Mouse (Mus musculus) monocyte, adult 2 months (primary cell): ENCODE data around the gene Pibf1.

Experiments
- DNase-seq, 2 experiments: peaks; one replicate each; pipeline ENCODE4 v3.0.0; 2022; ENCODE audit warnings: low spot score in 2 of 2, low read depth in 1 of 2

The Pibf1 gene

DNA sequence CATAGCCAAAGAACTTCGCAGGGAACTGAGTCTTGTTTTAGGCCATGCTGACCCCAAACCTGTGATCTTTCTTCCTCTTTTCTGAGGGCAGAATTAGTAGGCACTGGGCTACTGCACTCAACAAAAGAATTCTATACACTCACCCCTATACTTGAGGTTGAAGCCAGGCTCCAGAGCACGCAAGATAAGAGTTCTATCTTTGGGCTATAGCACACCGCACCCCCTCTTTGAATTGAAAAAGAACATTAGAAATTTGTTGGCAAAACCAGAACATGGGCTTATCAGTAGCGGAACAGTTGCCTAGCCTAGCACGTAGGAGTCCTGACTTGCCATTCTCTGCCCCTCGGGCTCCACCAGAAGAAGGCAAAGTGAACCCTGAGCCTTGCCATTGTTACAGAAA is 164.6 kb downstream of the Pibf1 start:
- no peak for DNase-seq

DNA sequence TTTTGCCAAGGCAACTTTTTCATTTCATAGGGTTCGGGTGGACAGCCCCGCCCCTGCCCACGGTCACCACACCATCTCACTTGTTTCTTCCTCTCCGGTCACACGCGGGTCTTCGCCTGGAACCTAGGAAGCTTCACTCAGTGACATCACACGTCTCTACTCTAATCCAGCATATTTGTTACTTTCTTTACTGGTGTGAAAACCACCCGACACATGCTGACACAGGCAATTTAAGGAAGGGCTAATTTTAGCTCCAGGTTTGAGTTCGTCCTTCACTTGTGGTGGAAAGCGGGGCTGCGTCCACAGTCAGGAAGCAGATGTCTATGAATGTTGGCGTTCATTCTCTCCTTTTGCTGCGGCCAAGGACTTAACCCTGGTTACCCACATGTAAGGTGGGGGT is 166.6 kb downstream of the Pibf1 start:
- no peak for DNase-seq

DNA sequence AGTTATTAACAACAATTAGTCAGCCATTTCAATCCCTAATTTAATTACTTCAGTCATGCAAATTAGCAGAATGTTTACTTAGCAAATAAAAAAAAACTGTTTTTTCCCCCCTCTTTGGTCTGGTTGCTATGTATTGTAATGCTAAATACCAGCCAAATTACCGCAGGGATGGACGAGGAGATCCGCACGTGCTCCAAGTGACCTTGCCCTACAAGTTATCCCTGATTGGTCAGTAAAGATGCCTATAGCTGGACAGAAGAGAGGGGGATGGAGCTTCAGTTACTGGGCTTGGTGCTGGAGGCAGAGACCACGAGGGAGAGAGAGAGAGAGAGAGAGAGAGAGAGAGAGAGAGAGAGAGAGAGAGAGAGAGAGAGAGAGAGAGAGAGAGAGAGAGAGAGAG is 167.5 kb downstream of the Pibf1 start:
- no peak for DNase-seq

DNA sequence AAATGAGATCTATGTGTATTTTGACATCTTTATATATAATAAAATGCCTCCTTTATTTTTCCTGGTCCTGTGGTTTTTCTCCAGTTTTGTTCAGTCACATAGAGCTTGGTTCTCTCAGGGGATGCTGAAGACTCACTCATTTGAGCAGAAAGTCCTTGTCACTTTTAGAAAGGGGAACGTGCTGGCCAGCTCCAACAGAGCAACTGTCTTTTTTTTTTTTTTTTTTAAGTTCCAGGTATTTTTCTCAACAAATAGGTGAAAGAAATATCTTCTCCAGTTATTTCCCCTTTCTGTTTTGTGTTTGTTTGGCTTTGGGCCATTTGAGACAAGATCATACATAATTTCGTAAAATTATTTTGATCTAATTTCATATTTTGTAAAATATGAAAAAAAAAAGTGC is 174.8 kb downstream of the Pibf1 start:
- DNase-seq = no peak

DNA sequence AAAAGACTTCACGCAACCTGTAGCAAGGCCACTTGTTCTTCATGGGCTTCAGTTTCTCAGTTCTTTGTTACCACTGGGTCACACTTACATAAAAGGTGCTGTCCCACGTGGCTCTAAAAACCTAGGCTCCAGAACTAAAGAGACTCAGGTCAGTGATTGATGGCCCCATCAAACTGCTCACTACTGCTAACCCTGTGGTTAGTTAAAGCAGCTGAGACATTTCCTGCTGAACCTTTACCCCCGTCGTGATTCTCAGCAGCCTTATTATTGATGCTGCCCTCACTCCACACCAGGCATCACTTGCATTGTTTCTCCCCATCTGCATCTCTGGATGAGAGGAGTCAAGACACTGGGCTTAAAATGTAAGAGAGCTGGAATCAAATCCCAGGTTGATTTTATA is 176.6 kb downstream of the Pibf1 start:
- no peak for DNase-seq

DNA sequence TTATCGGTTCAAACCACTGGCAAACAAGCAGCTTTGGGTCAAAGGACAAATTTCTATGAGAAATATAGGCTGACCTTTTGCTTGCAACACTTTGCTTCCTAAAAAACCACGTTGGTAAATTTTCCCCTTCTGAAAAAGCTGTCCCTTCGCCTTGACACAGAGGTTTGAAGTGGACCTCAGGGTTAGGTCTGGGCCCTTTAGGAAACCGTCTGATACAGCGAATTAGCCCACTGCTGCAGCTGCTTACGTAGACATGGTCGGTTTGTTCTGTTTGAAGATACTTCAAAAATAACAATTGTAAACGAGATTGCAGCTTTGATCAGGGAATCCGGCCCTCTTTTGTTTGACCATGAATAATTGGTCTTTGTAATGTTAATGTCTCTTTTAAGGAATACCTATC is 179.1 kb downstream of the Pibf1 start:
- DNase-seq = no peak

DNA sequence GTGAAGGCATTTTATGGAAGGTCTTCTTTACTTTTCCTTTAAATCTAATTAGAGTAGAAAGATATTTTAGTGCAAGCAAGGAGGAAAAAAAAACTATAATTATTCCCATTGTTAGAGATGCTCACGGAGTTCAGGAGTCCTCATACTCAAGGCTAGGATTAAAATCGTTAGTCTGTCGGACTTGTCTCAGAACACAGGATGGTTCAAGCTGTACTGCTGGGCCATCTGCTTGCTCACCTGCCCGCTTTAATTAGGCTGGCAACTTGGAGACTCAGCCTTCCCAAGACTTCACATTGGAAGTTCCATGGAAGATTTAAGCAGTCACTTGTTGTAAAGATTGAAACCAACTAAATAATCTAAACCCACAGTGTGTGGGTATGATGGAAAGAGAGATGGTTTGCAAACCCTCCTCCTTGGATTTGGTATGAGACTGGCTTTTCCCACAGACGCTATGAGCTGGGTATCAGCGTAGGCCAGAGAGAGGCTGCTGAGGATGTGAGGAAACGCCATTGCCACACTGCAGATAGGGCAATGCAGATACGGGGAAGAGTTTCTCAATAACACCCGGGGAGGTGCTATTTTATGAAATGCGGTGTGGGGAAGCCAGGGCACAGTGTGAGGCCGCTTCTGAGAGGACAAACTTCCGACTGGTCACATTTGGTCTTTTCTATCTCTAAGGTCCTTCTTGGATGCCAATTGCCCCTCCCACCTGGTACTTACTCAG is 179.7 kb downstream of the Pibf1 start:
- DNase-seq = no peak

DNA sequence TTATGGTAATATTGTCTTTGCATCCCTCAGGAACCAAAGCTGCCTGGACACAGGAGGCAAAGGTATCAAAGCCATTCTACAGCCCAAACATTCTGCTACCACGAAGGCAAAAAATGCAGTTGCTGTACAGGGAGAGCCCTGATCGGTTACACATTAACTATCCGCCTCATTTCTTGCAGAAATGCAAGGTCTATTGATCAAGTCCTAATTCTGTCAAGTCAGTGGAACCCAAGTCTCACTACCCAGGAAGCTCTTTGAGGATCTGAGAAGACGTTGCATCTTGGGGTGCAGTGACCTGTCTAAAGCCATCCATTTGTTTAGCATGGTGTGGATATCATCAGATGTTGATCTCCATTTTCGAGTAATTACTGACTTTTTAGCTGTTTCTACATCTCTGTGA is 181.2 kb downstream of the Pibf1 start:
- DNase-seq = no peak

DNA sequence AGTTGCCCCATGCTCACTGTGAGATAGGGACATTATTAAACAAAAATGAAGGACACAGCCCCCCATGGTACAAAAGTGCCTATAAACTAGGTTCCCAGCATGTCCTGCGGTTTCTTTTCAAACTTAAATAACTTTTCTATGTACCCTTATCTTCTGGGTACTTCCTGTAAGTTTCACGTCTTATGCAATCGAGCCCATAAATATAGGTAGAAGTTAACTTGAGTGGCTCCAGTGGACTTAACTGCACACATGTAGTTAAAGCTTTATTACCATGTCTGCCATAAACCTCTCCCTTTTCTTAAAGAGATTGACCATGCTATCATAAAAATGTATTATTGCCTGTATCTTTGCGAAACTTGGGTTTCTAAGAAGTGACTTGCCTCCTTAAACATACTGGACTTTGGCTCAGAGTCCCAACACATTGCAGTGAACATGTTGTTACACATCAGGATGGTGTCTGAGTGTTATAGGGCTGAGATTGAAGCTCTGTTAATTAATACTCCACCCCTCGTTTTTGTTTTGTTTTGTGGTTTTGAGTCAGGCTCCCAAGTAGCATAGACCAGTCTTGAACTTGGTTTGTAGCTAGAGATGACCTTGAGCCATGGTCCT is 181.7 kb downstream of the Pibf1 start:
- DNase-seq = no peak

DNA sequence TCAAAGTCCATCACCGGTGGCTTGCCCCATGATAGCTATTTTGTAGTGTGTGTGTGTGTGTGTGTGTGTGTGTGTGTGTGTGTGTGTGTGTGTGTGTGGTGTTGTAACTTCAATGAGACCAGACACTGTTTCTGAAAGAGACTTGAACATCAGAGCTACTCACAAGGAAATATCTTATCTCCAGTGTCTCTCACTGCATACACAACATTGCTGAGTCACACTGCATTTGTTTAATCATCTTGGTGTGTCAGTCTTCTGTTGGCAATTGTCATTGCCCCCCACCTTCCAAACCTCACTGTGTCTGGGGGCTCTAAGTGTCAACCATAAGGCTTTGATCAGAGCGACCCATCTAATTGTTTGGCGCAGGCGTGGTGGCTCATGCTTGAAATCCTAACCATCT is 186.3 kb downstream of the Pibf1 start:
- DNase-seq = no peak

DNA sequence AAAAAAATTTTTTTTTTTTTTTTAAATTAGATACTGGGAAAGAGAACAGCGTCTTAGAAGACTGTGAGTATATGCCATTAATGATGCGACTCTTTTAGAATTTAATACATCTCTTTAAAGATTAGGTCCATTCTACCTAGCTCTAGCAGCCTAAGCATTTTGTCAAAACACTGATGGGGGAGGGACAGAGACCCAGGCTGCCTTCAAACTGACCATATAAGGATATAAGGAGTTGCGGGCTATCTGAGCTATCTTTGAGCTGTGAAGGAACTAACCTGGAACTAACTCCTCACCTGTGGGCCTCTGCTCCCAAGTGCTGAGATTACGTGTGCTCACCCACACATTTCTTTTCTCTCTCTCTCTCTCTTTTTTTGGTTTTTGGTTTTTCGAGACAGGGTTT is 193.0 kb downstream of the Pibf1 start:
- DNase-seq = no peak

DNA sequence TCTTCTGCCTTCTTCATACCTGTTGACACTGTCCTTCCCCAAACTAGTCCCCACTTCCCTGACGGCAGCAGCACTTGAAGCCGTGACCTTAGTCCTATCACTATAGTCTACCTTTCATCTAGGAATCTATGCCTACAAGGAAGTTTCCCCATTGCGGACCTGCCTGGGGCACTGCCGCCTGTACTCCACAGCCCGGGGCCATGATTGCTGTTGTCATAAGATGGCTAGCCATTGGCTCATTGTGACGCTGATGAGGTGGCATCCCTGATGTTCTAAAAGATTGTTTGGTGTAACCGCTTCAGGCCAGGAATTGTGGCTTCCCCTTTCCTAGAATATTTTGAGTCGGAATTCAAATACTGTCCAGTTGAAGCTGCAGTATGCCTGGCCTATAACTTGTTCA is 195.2 kb downstream of the Pibf1 start:
- DNase-seq = no peak

DNA sequence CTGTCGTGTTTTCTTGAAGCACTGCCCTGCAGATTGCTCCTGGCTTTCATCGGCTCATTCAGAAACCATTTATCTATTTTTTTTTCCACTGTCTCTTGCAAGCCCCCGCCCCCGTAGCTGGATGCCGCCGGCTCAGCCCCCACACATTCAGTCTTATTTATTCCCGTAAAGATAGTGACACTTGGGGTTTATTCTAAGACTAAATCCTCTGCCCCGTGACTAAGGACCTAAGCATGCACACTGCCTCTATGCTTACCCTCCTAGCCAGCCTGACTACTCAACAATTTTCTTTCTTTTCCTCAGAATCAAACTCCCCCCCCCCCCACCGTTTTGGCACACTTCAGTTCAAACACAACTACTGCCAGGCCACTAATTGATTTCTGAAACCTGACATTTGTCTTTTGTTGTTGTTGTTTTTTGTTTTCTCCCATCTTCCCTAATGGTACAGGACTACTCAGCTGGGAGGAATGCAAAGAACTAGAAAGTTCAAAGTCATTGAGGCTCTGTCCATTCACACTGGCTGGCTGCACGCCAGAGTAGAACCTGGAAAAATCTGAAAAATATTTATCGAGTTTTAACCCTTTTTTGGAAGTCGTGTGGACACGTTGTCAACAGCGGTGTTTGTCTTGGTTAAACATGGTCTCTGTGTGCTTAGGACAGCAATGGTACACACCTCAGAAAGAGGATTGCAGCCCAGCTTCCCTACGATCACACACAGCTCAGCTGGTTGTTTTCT is 196.6 kb downstream of the Pibf1 start:
- DNase-seq = no peak

DNA sequence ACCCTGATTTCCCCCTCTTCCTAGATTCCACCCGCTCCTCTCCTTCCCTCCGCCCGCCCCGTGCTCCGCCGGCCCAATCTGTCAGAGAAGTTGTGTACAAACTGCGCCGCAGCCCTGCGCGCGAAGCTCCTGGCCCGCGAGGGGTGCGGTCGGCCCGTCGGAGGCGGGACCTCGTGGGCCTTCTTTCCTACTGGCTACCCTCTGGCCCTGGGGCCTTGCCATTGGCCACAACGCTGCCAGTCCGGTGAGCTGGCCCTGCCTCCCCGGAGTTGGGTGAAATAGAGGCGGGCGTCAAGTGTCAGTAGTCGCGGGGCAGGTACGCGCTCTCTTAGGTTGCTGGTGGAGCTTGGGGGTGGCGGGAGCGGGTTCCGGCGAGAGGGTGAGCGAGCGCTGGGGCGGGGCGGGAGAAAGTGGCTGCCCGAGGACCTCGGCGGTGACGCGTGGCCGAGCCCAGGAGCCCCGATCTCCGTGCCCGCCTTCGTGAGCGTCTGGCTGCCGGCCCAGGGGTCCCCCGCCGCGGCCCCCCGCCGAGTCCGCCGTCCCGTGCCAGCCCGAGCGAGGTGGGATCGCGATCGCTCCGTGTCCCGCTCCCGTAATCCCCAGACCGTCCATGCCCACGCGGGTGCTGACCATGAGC is 199.3 kb downstream of the Pibf1 start, which contains the start of gene Klf5:
Gene Klf5 (plus strand): TSS at position 307 of the 637 bp plus-strand sequence.
- peak; percentile 60 to 66 for DNase-seq

DNA sequence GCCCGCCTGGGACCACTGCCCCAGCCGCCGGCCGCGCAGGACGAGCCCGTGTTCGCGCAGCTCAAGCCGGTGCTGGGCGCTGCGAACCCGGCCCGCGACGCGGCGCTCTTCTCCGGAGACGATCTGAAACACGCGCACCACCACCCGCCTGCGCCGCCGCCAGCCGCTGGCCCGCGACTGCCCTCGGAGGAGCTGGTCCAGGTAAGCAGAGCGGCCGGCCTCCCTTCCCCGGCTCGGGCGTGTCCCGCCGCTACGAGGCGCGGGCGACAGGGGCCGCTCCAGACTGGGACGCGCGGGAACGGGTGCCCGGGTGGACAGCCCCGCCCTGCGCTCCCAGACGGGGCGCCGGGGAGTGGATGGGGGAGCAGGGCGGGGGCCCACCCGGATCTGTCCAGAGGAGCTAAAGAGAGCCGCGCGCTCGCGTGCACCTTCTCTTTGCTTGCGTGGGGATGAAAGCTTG is 199.8 kb downstream of the Pibf1 start:
- no peak for DNase-seq

DNA sequence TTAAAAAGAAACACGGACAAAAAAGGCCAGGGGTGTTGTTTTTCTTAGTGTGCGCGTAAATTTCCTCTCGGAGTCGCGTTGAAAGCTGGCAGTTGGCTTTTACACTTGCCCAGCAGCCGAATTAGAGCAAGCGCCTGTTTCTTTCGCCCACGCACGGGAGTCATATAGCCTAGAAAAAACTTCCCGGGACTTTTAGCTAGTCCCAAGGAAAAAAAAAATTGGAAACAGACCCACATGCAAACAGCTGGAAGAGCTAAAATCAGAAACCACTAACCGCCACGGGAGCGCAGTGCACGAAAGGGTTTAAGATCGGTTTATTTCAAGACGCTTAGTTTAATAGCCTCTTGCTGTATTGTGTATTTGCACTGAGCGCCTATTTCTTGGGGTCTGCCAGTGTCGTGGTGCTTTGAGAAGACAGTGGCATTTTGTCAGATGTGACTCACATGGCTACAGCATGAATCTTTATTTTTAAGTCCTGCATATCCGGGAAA is 200.5 kb downstream of the Pibf1 start:
- DNase-seq = no peak

DNA sequence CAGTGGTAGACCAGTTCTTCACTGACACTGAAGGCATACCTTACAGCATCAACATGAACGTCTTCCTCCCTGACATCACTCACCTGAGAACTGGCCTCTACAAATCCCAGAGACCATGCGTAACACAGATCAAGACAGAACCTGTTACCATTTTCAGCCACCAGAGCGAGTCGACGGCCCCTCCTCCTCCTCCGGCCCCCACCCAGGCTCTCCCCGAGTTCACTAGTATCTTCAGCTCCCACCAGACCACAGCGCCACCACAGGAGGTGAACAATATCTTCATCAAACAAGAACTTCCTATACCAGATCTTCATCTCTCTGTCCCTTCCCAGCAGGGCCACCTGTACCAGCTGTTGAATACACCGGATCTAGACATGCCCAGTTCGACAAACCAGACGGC is 202.2 kb downstream of the Pibf1 start:
- no peak for DNase-seq
